Mouse (Mus musculus): Measurements from ENCODE around the gene Minpp1. TPM values are rescaled to one million over a fixed set of nuclear protein-coding genes. Genes with fewer than 3 reads are reported as not detected.

Minpp1 gene
- polyA plus RNA-seq, 1 experiment from 2014 or later, result 46.8 TPM

DNA sequence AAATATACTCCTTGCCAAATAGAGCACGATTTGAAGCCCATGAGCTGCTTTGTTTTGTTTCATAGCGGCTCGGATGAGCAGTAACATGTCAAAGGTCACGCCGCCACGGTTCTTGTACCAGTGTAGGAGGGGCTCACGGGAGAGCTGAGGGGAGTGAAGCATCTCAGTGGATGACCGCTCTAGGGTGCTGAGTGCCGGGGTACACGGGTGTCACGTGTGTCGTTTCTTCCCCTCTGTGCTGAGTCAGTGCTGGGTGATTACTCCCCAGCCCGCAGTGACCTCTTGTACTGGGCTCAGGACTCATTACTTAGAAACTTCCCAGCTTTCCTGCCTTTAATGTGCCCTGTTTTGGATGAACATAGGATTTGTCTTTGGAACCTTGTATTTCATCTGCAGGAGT, 9.0 kb downstream of the Minpp1 start:
- 89% methylated on average over 13 of the region's 13 CpGs for WGBS
- Histone ChIP-seq H3K4me2 (ENCODE audit: low read depth, low read length) (no peak overlapping the region), H3K36me3 (ENCODE audit: control insufficient read depth, insufficient read depth) (peaks cover 4% of the 10 kb centered on the region; the same call in 1 of the 2 replicates), H3K27ac (ENCODE audit: low read length) (no peak overlapping the region), H3K27me3 (ENCODE audit: control insufficient read depth, insufficient read depth, low read length) (no peaks in the 10 kb centered on the region), H3K9ac (ENCODE audit: low read length) (no peak overlapping the region), H3K4me3 (ENCODE audit: low read length) (no peak overlapping the region), H3K9me3 (replicated peaks; ENCODE audit: control insufficient read depth, low read length) (no peaks in the 10 kb centered on the region), H3K4me1 (ENCODE audit: control insufficient read depth, insufficient read depth, low read length) (no peaks in the 10 kb centered on the region)
- no peak for ATAC-seq (replicated peaks; ENCODE audit: extremely low read depth, insufficient read depth, low FRiP score)

GRCm38 (mm10) chr19:32495034-32495433, 9.5 kb downstream of the Minpp1 start:
- WGBS, result 82% methylated on average over 11 of the region's 11 CpGs

GRCm38 (mm10) chr19:32497411-32497810, 11.8 kb downstream of the Minpp1 start:
- Histone ChIP-seq H3K4me1 (ENCODE audit: control insufficient read depth, insufficient read depth, low read length) (no peaks in the 10 kb centered on the region), H3K27me3 (ENCODE audit: control insufficient read depth, insufficient read depth, low read length) (no peaks in the 10 kb centered on the region), H3K27ac (ENCODE audit: low read length) (no peak overlapping the region), H3K4me3 (ENCODE audit: low read length) (no peak overlapping the region), H3K4me2 (ENCODE audit: low read depth, low read length) (no peak overlapping the region), H3K36me3 (ENCODE audit: control insufficient read depth, insufficient read depth) (no peaks in the 10 kb centered on the region; the same call in 1 of the 2 replicates), H3K9me3 (replicated peaks; ENCODE audit: control insufficient read depth, low read length) (no peaks in the 10 kb centered on the region), H3K9ac (ENCODE audit: low read length) (no peak overlapping the region)
- WGBS, result 82% methylated on average over 6 of the region's 6 CpGs
- ATAC-seq (replicated peaks; ENCODE audit: extremely low read depth, insufficient read depth, low FRiP score), result no peak

More at GRCm38 (mm10) chr19:32495034-32495433, 9.5 kb downstream of the Minpp1 start:
- Histone ChIP-seq H3K27me3 (ENCODE audit: control insufficient read depth, insufficient read depth, low read length) (no peaks in the 10 kb centered on the region), H3K9ac (ENCODE audit: low read length) (no peak overlapping the region), H3K4me2 (ENCODE audit: low read depth, low read length) (no peak overlapping the region), H3K4me3 (ENCODE audit: low read length) (no peak overlapping the region), H3K9me3 (replicated peaks; ENCODE audit: control insufficient read depth, low read length) (no peaks in the 10 kb centered on the region), H3K36me3 (ENCODE audit: control insufficient read depth, insufficient read depth) (peaks cover 4% of the 10 kb centered on the region; the same call in 1 of the 2 replicates), H3K27ac (ENCODE audit: low read length) (no peak overlapping the region), H3K4me1 (ENCODE audit: control insufficient read depth, insufficient read depth, low read length) (no peaks in the 10 kb centered on the region)
- no peak for ATAC-seq (replicated peaks; ENCODE audit: extremely low read depth, insufficient read depth, low FRiP score)

- H3K36me3 ChIP-seq (ENCODE audit: control insufficient read depth, insufficient read depth), result no peaks in the 10 kb centered on the region; the same call in 1 of the 2 replicates
- 92% methylated on average over 5 of the region's 5 CpGs for WGBS
- no peak overlapping the region for H3K9ac ChIP-seq (ENCODE audit: low read length)
- no peaks in the 10 kb centered on the region for H3K27me3 ChIP-seq (ENCODE audit: control insufficient read depth, insufficient read depth, low read length)
- no peak overlapping the region for H3K4me3 ChIP-seq (ENCODE audit: low read length)
- no peak overlapping the region for H3K27ac ChIP-seq (ENCODE audit: low read length)
- H3K4me2 ChIP-seq (ENCODE audit: low read depth, low read length), result no peak overlapping the region
- no peaks in the 10 kb centered on the region for H3K4me1 ChIP-seq (ENCODE audit: control insufficient read depth, insufficient read depth, low read length)
- ATAC-seq (replicated peaks; ENCODE audit: extremely low read depth, insufficient read depth, low FRiP score), result no peak
- H3K9me3 ChIP-seq (replicated peaks; ENCODE audit: control insufficient read depth, low read length), result no peaks in the 10 kb centered on the region
Observed at GRCm38 (mm10) chr19:32498002-32498401, 12.4 kb downstream of the Minpp1 start.

- Histone ChIP-seq H3K27ac (ENCODE audit: low read length) (no peak overlapping the region), H3K4me3 (ENCODE audit: low read length) (no peak overlapping the region), H3K4me2 (ENCODE audit: low read depth, low read length) (no peak overlapping the region), H3K36me3 (ENCODE audit: control insufficient read depth, insufficient read depth) (no peaks in the 10 kb centered on the region), H3K4me1 (ENCODE audit: control insufficient read depth, insufficient read depth, low read length) (no peaks in the 10 kb centered on the region), H3K9me3 (replicated peaks; ENCODE audit: control insufficient read depth, low read length) (no peaks in the 10 kb centered on the region), H3K27me3 (ENCODE audit: control insufficient read depth, insufficient read depth, low read length) (no peaks in the 10 kb centered on the region), H3K9ac (ENCODE audit: low read length) (no peak overlapping the region)
- 78% methylated on average over 6 of the region's 6 CpGs for WGBS
- no peak for ATAC-seq (replicated peaks; ENCODE audit: extremely low read depth, insufficient read depth, low FRiP score)
Observed at GRCm38 (mm10) chr19:32501414-32501813, 15.8 kb downstream of the Minpp1 start.

DNA sequence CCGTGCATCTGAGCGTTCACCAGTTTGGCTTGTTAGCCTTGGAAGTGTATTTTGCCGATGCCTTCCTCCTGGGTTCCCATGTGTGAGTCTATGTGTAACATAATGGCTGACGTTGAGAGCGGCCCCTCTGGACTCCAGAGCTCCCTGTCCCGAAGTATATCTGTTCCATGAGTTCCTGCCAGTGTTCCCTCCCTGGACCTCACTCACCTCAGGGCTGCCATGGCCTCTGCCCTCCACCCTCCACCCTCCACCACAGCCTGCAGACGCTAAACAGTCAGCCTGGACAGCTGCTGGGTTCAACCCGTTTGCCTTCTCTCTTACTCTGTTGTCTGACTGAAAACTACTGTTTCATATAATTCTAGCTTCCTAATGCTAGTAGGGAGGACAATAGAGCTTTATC, 20.5 kb downstream of the Minpp1 start:
- H3K36me3 ChIP-seq (ENCODE audit: control insufficient read depth, insufficient read depth), result peaks cover 5% of the 10 kb centered on the region; the same call in 1 of the 2 replicates
- H3K9ac ChIP-seq (ENCODE audit: low read length), result no peak overlapping the region
- H3K27ac ChIP-seq (ENCODE audit: low read length), result no peak overlapping the region
- no peak overlapping the region for H3K4me2 ChIP-seq (ENCODE audit: low read depth, low read length)
- H3K9me3 ChIP-seq (replicated peaks; ENCODE audit: control insufficient read depth, low read length), result no peaks in the 10 kb centered on the region
- H3K27me3 ChIP-seq (ENCODE audit: control insufficient read depth, insufficient read depth, low read length), result no peaks in the 10 kb centered on the region
- H3K4me3 ChIP-seq (ENCODE audit: low read length), result no peak overlapping the region
- WGBS, result 75% methylated on average over 8 of the region's 8 CpGs
- no peak for ATAC-seq (replicated peaks; ENCODE audit: extremely low read depth, insufficient read depth, low FRiP score)
- peaks cover 10% of the 10 kb centered on the region for H3K4me1 ChIP-seq (ENCODE audit: control insufficient read depth, insufficient read depth, low read length)

DNA sequence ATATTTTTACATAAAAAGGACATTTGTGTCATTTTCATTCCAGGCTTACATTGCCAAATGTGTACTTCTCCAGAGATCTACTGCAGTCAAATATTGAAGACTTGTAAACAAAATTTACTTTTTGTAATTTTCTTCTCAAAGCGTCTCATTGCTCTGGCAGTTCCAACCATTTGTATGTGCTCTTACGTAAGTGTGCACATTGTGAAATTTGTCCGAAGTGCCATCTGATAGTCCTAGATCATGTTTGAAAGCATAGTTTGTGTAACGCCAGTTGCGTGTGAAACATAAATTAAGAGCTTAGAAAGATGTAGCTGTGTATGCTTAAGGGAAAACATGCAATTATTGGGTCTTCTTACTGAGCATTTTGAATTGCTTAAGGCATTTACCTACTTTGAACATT, 20.9 kb downstream of the Minpp1 start:
- Histone ChIP-seq H3K27me3 (ENCODE audit: control insufficient read depth, insufficient read depth, low read length) (no peaks in the 10 kb centered on the region), H3K4me3 (ENCODE audit: low read length) (no peak overlapping the region), H3K36me3 (ENCODE audit: control insufficient read depth, insufficient read depth) (peaks cover 8% of the 10 kb centered on the region; the same call in 1 of the 2 replicates), H3K9me3 (replicated peaks; ENCODE audit: control insufficient read depth, low read length) (no peaks in the 10 kb centered on the region), H3K4me1 (ENCODE audit: control insufficient read depth, insufficient read depth, low read length) (peaks cover 10% of the 10 kb centered on the region), H3K27ac (ENCODE audit: low read length) (no peak overlapping the region), H3K4me2 (ENCODE audit: low read depth, low read length) (no peak overlapping the region), H3K9ac (ENCODE audit: low read length) (no peak overlapping the region)
- 91% methylated on average over 5 of the region's 5 CpGs for WGBS
- no peak for ATAC-seq (replicated peaks; ENCODE audit: extremely low read depth, insufficient read depth, low FRiP score)

- no peaks in the 10 kb centered on the region for H3K27me3 ChIP-seq (ENCODE audit: control insufficient read depth, insufficient read depth, low read length)
- H3K9ac ChIP-seq (ENCODE audit: low read length), result no peak overlapping the region
- H3K36me3 ChIP-seq (ENCODE audit: control insufficient read depth, insufficient read depth), result peaks cover 11% of the 10 kb centered on the region
- peaks cover 10% of the 10 kb centered on the region for H3K4me1 ChIP-seq (ENCODE audit: control insufficient read depth, insufficient read depth, low read length)
- H3K27ac ChIP-seq (ENCODE audit: low read length), result no peak overlapping the region
- peaks cover 3% of the 10 kb centered on the region; the same call in 1 of the 2 replicates for H3K9me3 ChIP-seq (replicated peaks; ENCODE audit: control insufficient read depth, low read length)
- no peak overlapping the region for H3K4me3 ChIP-seq (ENCODE audit: low read length)
- ATAC-seq (replicated peaks; ENCODE audit: extremely low read depth, insufficient read depth, low FRiP score), result no peak
- WGBS, result 86% methylated on average over 6 of the region's 6 CpGs
- H3K4me2 ChIP-seq (ENCODE audit: low read depth, low read length), result no peak overlapping the region
Observed at GRCm38 (mm10) chr19:32507100-32507499, 21.5 kb downstream of the Minpp1 start.

- 85% methylated on average over 9 of the region's 9 CpGs for WGBS
- H3K9me3 ChIP-seq (replicated peaks; ENCODE audit: control insufficient read depth, low read length), result peaks cover 5% of the 10 kb centered on the region; the same call in 1 of the 2 replicates
- peaks cover 15% of the 10 kb centered on the region for H3K36me3 ChIP-seq (ENCODE audit: control insufficient read depth, insufficient read depth)
Observed at GRCm38 (mm10) chr19:32507526-32507925, 22.0 kb downstream of the Minpp1 start.

More at GRCm38 (mm10) chr19:32507526-32507925, 22.0 kb downstream of the Minpp1 start:
- no peaks in the 10 kb centered on the region for H3K27me3 ChIP-seq (ENCODE audit: control insufficient read depth, insufficient read depth, low read length)
- no peak overlapping the region for H3K4me3 ChIP-seq (ENCODE audit: low read length)
- ATAC-seq (replicated peaks; ENCODE audit: extremely low read depth, insufficient read depth, low FRiP score), result no peak
- H3K27ac ChIP-seq (ENCODE audit: low read length), result no peak overlapping the region
- no peak overlapping the region for H3K9ac ChIP-seq (ENCODE audit: low read length)
- peaks cover 10% of the 10 kb centered on the region for H3K4me1 ChIP-seq (ENCODE audit: control insufficient read depth, insufficient read depth, low read length)
- no peak overlapping the region for H3K4me2 ChIP-seq (ENCODE audit: low read depth, low read length)
